In genomic region chr5:116023821-116024284, GRCm38 (mm10) we compare ENCODE assay signal across 9 mouse cellular contexts. TPM values are rescaled to one million over a fixed set of nuclear protein-coding genes. Genes with fewer than 3 reads are reported as not detected.
DNase-seq lines count a peak whose midpoint lies in the region; ATAC-seq and TF ChIP-seq lines count a peak whose summit lies in the region.
"Had no signal": no experiment of that assay in that cellular context is flagged by ENCODE, and none has a peak within 500 bp of the region (broad histone marks: within the 10 kb centered on the region; RNA-seq: fewer than 3 reads in every experiment).

No protein-coding gene starts in this region.

- WGBS in heart, embryonic 13.5 days: under 1% methylated on average over 27 of the region's 28 CpGs
- WGBS in hindbrain, embryonic 12.5 days: under 1% methylated on average over 28 of the region's 28 CpGs

- no peaks in the 10 kb centered on the region for H3K9me3 ChIP-seq in heart, embryonic 13.5 days
- no peaks in the 10 kb centered on the region for H3K9me3 ChIP-seq in MEL (replicated peaks; ENCODE audit: insufficient read depth, low read length)
- no peaks in the 10 kb centered on the region for H3K9me3 ChIP-seq in hindbrain, embryonic 12.5 days (replicated peaks)

- peaks cover 33% of the 10 kb centered on the region for H3K79me2 ChIP-seq in MEL (ENCODE audit: control insufficient read depth, insufficient read depth, low read length, poor library complexity)

- peak overlapping the region; percentile 95 for H3K4me3 ChIP-seq in heart, embryonic 13.5 days
- peak overlapping the region; percentile 72 to 98 for H3K4me3 ChIP-seq in MEL (ENCODE audit: control insufficient read depth in 1 of 2, insufficient read depth in 1 of 2, low read depth in 2 of 2, low read length in 2 of 2)
- peak overlapping the region; percentile 84 for H3K4me3 ChIP-seq in hindbrain, embryonic 12.5 days

- no peak for TF ChIP-seq POLR2A in MEL (IDR thresholded peaks at IDR 0.05; ENCODE audit: control insufficient read depth in 1 of 2, insufficient read depth in 1 of 2, low read depth in 1 of 2, low read length in 2 of 2, poor library complexity in 1 of 2)

- H3K27ac ChIP-seq in heart, embryonic 13.5 days (replicated peaks): peak overlapping the region; percentile 86
- peak overlapping the region; percentile 96 for H3K27ac ChIP-seq in MEL (ENCODE audit: control insufficient read depth, low read depth, low read length)
- peak overlapping the region; percentile 81 for H3K27ac ChIP-seq in hindbrain, embryonic 12.5 days

- H3K9ac ChIP-seq in heart, embryonic 13.5 days: peak overlapping the region; percentile 92
- H3K9ac ChIP-seq in MEL (ENCODE audit: control insufficient read depth, low read depth, low read length, poor library complexity, severe bottlenecking): peak overlapping the region; percentile 94
- H3K9ac ChIP-seq in hindbrain, embryonic 12.5 days: peak overlapping the region; percentile 84

- peaks cover 37% of the 10 kb centered on the region for H3K36me3 ChIP-seq in heart, embryonic 13.5 days
- peaks cover 14 to 55% of the 10 kb centered on the region in 2 experiments for H3K36me3 ChIP-seq in MEL (ENCODE audit: control insufficient read depth in 1 of 2, insufficient read depth in 2 of 2, low read length in 2 of 2)
- peaks cover 36% of the 10 kb centered on the region for H3K36me3 ChIP-seq in hindbrain, embryonic 12.5 days

- no peak for TF ChIP-seq RAD21 in MEL (IDR thresholded peaks at IDR 0.05; ENCODE audit: low read depth, low read length)

- H3K27me3 ChIP-seq in heart, embryonic 13.5 days (replicated peaks): no peaks in the 10 kb centered on the region
- no peaks in the 10 kb centered on the region for H3K27me3 ChIP-seq in MEL (ENCODE audit: control insufficient read depth in 1 of 2, insufficient read depth in 2 of 2, low read length in 2 of 2)
- no peaks in the 10 kb centered on the region for H3K27me3 ChIP-seq in hindbrain, embryonic 12.5 days

- no peak for TF ChIP-seq EP300 in MEL (IDR thresholded peaks at IDR 0.05; ENCODE audit: low read depth in 1 of 2, low read length in 2 of 2)

- H3K4me2 ChIP-seq in heart, embryonic 13.5 days: peak overlapping the region; percentile 96
- peak overlapping the region; percentile 94 for H3K4me2 ChIP-seq in hindbrain, embryonic 12.5 days (replicated peaks)

- peak; percentile 3; the same call in 1 of the 2 replicates for ATAC-seq in heart, embryonic 13.5 days (ENCODE audit: extremely low read depth, insufficient number of reproducible peaks, low FRiP score, low TSS enrichment)
- peak; percentile 72 for ATAC-seq in hindbrain, embryonic 12.5 days (ENCODE audit: low FRiP score)

- peaks cover 49% of the 10 kb centered on the region for H3K4me1 ChIP-seq in heart, embryonic 13.5 days
- H3K4me1 ChIP-seq in MEL (ENCODE audit: control insufficient read depth in 1 of 2, insufficient read depth in 2 of 2, low read length in 2 of 2): peaks cover 25 to 52% of the 10 kb centered on the region in 2 experiments
- peaks cover 13% of the 10 kb centered on the region for H3K4me1 ChIP-seq in hindbrain, embryonic 12.5 days

- DNase-seq in heart, adult 11 months: no peak
- DNase-seq in MEL (ENCODE audit: low read depth, low spot score): no peak
- peak; percentile 27 for DNase-seq in lung, postnatal 36 days
- no peak for DNase-seq in cerebellum, adult 8-10 months
- no peak for DNase-seq in gastrocnemius, adult 18-20 months (ENCODE audit: low spot score)
- no peak for DNase-seq in c-Kit-positive CD71-positive TER-119-positive erythroid progenitor cells, embryonic 14.5 days (ENCODE audit: low spot score)

- TF ChIP-seq CTCF in MEL (IDR thresholded peaks at IDR 0.05 in 2 of 3, conservative IDR thresholded peaks at IDR 0.05 in 1 of 3; ENCODE audit: control insufficient read depth in 1 of 3, insufficient read depth in 1 of 3, low read depth in 2 of 3, low read length in 3 of 3, poor library complexity in 1 of 3, severe bottlenecking in 1 of 3): no peak

TF ChIP-seq in MEL, 35 proteins besides CTCF, POLR2A, EP300 and RAD21:
- TF ChIP-seq ZMIZ1 (IDR thresholded peaks at IDR 0.05; ENCODE audit: low read depth, low read length): no peak
- TF ChIP-seq UBTF (IDR thresholded peaks at IDR 0.05; ENCODE audit: borderline replicate concordance, insufficient read depth, low read depth, low read length): 0 out of 2 replicates have a peak, but pooled peaks have one; percentile 12
- 0 out of 2 replicates have a peak, but pooled peaks have one; percentile 16 for TF ChIP-seq MYC (IDR thresholded peaks at IDR 0.05; ENCODE audit: low read depth, low read length)

RNA-seq across cellular contexts. Expression of gene Prkab1, which starts 0.5 kb away (rescaled TPM):
- 43.1 and 43.9 TPM in 2 replicates for polyA plus RNA-seq in heart, embryonic 13.5 days (2015; fragmentation: Nextera tagmentation; extraction: Ambion mirVana)
- total RNA-seq in MEL (2012; rRNA removed): 80.4 and 109 TPM in 2 replicates
- polyA plus RNA-seq in MEL (2012; ENCODE audit: insufficient read depth in 1 of 2, insufficient read length in 2 of 2, low read depth in 1 of 2, low replicate concordance in 2 of 2, missing spikeins in 1 of 2): 100 to 1,000 TPM in 1 of 2 experiments, not detected in 1; 175 TPM
- polyA plus RNA-seq in hindbrain, embryonic 12.5 days (2016; fragmentation: Nextera tagmentation; extraction: Ambion mirVana): 60.5 and 65.0 TPM in 2 replicates
- 10 to 100 TPM in 1 of 2 experiments, 1 to 10 TPM in 1; 9.4 to 10.6 TPM for total RNA-seq in gastrocnemius, adult 18-20 months (2021)

RNA-seq across cellular contexts. Expression of gene Tmem233, which starts 59.2 kb away (rescaled TPM):
- polyA plus RNA-seq in heart, embryonic 13.5 days (2015; fragmentation: Nextera tagmentation; extraction: Ambion mirVana): 0.05 TPM in 1 of 2 replicates, not detected in the other
- total RNA-seq in MEL (2012; rRNA removed): 5.4 and 6.0 TPM in 2 replicates
- polyA plus RNA-seq in MEL (2012; ENCODE audit: insufficient read depth in 1 of 2, insufficient read length in 2 of 2, low read depth in 1 of 2, low replicate concordance in 2 of 2, missing spikeins in 1 of 2): not detected
- polyA plus RNA-seq in hindbrain, embryonic 12.5 days (2016; fragmentation: Nextera tagmentation; extraction: Ambion mirVana): not detected in 2 replicates
- total RNA-seq in gastrocnemius, adult 18-20 months (2021): 100 to 1,000 TPM; 132 to 140 TPM
- polyA plus RNA-seq: large intestine, adult 2 months had no signal
